Comparison of ENCODE assay signal across 21 mouse cellular contexts in the genomic region with DNA sequence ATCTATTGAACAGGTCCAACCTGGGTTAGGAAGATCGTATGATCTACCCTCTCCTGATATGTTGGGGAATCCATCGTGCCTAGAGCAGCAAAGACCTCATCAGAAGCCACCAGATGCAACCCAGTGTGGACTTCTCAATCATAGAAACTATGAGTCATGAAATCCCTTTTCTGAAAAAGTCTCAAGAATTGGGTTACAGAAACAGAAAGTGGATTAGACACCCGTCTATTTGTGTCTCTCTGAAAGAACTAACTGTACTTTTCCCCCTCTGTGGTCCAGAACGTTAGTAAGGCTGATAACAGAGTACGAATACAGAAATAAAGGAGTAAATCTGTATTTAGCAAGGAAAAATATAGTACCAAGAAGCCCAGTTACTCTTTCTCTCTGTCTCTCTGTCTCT. TPM values are rescaled to one million over a fixed set of nuclear protein-coding genes. Genes with fewer than 3 reads are reported as not detected.
A peak's percentile ranks its signal among the peaks of the same experiment; 100 is the strongest.
DNase-seq lines count a peak whose midpoint lies in the region; ATAC-seq lines count a peak whose summit lies in the region.
"Had no signal": no experiment of that assay in that cellular context is flagged by ENCODE, and none has a peak within 500 bp of the region (broad histone marks: within the 10 kb centered on the region; RNA-seq: fewer than 3 reads in every experiment).

No protein-coding gene starts in this region.

- no peak for ATAC-seq in megakaryocyte, adult 5-6 weeks (ENCODE audit: poor library complexity, severe bottlenecking)
- peak; percentile 65 for ATAC-seq in inflammation-experienced regulatory T-cells, adult 6 months
- no peak for ATAC-seq in granulocyte monocyte progenitor cell, adult 5-6 weeks (replicated peaks; ENCODE audit: poor library complexity, severe bottlenecking)
- ATAC-seq: forebrain, embryonic 15.5 days; hindbrain, postnatal 0 days; intestine, embryonic 16.5 days had no signal

- H3K4me1 ChIP-seq in megakaryocyte, embryonic 14.5 days = peaks cover 28% of the 10 kb centered on the region

- H3K27me3 ChIP-seq in megakaryocyte, embryonic 14.5 days (replicated peaks) = peaks cover 20% of the 10 kb centered on the region
- H3K27me3 ChIP-seq: embryonic facial prominence, embryonic 12.5 days; forebrain, embryonic 15.5 days; hindbrain, embryonic 12.5 days had no signal

- peak overlapping the region; percentile 59 for H3K4me3 ChIP-seq in megakaryocyte, embryonic 14.5 days (replicated peaks)
- H3K4me3 ChIP-seq: embryonic facial prominence, embryonic 12.5 days; forebrain, embryonic 15.5 days; heart, embryonic 10.5 days; hindbrain, embryonic 12.5 days had no signal

- DNase-seq in 416B (ENCODE audit: low read depth) (peak; percentile 48), NIH3T3 (ENCODE audit: low read depth) (peak; percentile 30)
- DNase-seq in ovary, postnatal 10 days (ENCODE audit: low spot score) = no peak
- DNase-seq: adrenal gland, adult 8-10 months; B cell, adult 2 months; cerebellum, adult 11-12 months; cerebellum, adult 9-10 months; cerebellum, postnatal 25 days; gastrocnemius, postnatal 14 days; heart, postnatal 10 days; heart, postnatal 4 days had no signal

- no peaks in the 10 kb centered on the region for H3K36me3 ChIP-seq in megakaryocyte, embryonic 14.5 days (replicated peaks; ENCODE audit: low read length)
- H3K36me3 ChIP-seq: embryonic facial prominence, embryonic 12.5 days; forebrain, embryonic 15.5 days; heart, embryonic 10.5 days; hindbrain, embryonic 12.5 days had no signal

- H3K9me3 ChIP-seq in megakaryocyte, embryonic 14.5 days = 0 out of 2 replicates have a peak, but pooled peaks cover 4% of the 10 kb centered on the region
- H3K9me3 ChIP-seq: embryonic facial prominence, embryonic 12.5 days; forebrain, embryonic 15.5 days; heart, embryonic 10.5 days; hindbrain, embryonic 12.5 days had no signal

RNA-seq across cellular contexts. Expression of a gene that starts 36.3 kb away (rescaled TPM):
- polyA plus RNA-seq in megakaryocyte, embryonic 14.5 days (2012; ENCODE audit: insufficient read depth, low replicate concordance) = 5.8 and 5.9 TPM in 2 replicates
- total RNA-seq in megakaryocyte, adult 5-6 weeks (2015) = 22.8 and 23.6 TPM in 2 replicates
- total RNA-seq in megakaryocyte, adult 5-6 weeks (2017) = 33.4 and 37.7 TPM in 2 replicates
- 10 to 100 TPM in 1 of 3 experiments, 1 to 10 TPM in 2; 2.7 to 11.0 (median 3.2) TPM for polyA plus RNA-seq in inflammation-experienced regulatory T-cells, adult 6 months (2017; shearing (Covaris generic))
- total RNA-seq in granulocyte monocyte progenitor cell, adult 5-6 weeks (2014; fragmentation: Nextera tagmentation) = 22.4 and 23.1 TPM in 2 replicates
- 20.9 and 25.7 TPM in 2 replicates for total RNA-seq in granulocyte monocyte progenitor cell, adult 5-6 weeks (2017)

RNA-seq across cellular contexts. Expression of a gene that starts 47.7 kb away (rescaled TPM):
- polyA plus RNA-seq in megakaryocyte, embryonic 14.5 days (2012; ENCODE audit: insufficient read depth, low replicate concordance) = 2.9 and 5.6 TPM in 2 replicates
- total RNA-seq in megakaryocyte, adult 5-6 weeks (2015) = 30.8 and 31.5 TPM in 2 replicates
- total RNA-seq in megakaryocyte, adult 5-6 weeks (2017) = 26.7 and 29.1 TPM in 2 replicates
- 10 to 100 TPM; 11.8 to 21.1 (median 17.3) TPM for polyA plus RNA-seq in inflammation-experienced regulatory T-cells, adult 6 months (2017; shearing (Covaris generic))
- 53.2 and 70.9 TPM in 2 replicates for total RNA-seq in granulocyte monocyte progenitor cell, adult 5-6 weeks (2014; fragmentation: Nextera tagmentation)
- 61.3 and 64.5 TPM in 2 replicates for total RNA-seq in granulocyte monocyte progenitor cell, adult 5-6 weeks (2017)
